Mouse (Mus musculus) frontal cortex, adult (tissue): ENCODE data around the gene Slc35b2.

Experiments used
- ATAC-seq: cut with Nextera tagmentation; 2 replicates; pipeline ENCODE4 v1.9.2; 2017; ENCODE audit warnings: mild to moderate bottlenecking, moderate library complexity, mixed read lengths; ENCODE audit not compliant: low TSS enrichment

Gene Slc35b2

DNA sequence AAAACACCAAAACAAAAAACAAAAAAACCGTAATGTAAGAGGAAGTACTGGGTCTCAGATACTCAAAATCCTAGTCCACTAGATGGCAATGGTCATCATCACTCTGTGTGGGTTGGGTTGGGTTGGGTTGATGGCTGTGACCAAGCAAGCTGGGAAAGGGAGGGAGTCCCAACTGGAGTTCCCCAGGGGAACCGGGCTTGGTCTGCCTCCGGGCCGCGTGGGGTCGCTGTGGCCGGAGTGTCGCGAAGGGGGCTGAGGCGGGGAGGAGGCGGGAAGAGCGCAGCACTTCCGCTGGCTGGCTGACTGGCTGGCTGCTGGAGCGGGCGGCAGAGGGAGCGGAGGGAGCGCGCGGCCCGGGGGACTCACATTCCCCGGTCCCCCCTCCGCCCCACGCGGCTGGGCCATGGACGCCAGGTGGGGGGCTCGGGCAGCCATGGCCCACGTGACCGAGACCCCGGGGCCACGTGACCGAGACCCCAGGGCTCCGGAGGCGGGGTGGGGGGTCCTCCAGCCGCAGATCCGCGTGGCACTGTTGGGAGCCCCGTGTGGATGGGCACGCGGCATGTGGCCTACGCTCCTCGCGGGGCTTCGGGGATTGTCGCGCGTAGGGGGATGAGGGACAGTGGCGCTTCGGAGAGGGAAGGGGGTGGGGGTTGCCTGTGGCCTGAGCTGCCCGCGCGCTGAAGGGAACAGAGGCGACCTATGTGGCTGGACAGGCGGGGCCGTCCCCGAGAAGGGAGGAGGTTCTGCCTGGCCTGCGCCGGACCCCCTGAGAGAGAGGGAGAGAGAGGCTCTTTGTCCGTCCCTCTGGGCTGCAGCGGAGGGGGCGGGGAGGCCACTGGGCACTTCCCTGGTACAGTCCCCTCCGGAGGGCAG, at the start of gene Slc35b2:
Gene Slc35b2, plus strand, starts transcription at position 220 of the 876 bp plus-strand sequence.
- peak; percentile 83 for ATAC-seq

DNA sequence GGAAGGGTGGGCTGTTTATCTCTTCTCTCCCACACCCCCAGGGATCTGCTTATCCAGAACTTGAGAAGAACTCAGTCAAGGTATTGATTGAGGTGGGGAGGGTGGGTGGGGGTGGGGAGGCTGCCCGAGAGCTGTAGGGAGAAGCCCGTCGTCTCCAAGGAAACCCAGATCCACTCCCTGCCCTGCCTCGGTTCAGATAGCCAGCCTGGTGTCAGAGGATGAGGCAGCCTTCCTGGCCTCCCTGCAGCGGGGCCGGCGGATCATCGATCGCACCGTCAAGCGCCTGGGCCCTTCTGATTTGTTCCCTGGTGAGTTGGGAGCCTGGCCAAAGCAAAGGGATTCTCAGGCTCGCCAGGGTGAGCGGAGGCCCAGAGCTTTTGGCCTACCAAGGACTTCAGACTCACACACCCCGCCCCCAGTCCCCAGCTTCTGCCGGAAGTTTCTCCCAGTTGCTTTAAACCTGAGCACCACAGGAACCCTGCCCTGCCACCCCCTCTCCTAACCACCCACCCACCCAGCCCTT, 48.4 kb upstream of the Slc35b2 start:
- ATAC-seq = no peak

DNA sequence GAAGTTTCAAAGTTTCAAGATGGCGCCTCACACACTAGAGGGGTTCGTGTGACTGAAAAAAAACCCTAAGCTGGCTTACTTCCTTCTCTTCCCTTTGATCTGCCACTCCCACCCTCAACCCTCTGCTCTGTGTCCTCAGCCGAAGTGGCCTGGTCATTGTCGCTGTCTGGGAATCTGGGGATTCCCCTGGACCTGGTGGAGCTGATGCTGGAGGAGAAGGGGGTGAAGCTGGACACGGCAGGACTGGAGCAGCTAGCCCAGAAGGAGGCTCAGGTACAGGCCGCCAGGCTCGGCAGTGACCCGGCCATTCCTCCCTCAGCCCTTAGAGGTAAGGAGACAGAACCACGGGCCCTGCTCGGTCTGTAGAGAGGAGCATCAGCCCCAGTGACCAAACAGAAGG, 47.9 kb upstream of the Slc35b2 start:
- no peak for ATAC-seq

DNA sequence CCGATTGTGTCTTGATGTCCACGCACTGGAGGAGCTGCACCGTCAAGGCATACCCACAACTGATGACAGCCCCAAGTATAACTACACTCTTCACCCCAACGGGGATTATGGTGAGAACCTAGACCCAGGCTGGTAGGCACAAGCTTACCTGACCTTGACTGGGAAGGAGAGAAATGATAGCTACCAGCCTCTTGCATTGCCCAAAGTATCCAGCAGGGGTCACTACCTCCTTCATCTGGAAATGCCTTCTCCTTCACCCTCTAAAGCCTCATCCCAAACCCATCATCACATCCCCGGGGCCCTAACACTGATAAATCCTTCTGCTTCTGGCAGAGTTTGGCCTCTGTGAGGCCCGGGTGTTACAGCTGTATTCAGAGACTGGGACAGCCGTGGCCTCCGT, 47.2 kb upstream of the Slc35b2 start:
- ATAC-seq = peak; percentile 65

DNA sequence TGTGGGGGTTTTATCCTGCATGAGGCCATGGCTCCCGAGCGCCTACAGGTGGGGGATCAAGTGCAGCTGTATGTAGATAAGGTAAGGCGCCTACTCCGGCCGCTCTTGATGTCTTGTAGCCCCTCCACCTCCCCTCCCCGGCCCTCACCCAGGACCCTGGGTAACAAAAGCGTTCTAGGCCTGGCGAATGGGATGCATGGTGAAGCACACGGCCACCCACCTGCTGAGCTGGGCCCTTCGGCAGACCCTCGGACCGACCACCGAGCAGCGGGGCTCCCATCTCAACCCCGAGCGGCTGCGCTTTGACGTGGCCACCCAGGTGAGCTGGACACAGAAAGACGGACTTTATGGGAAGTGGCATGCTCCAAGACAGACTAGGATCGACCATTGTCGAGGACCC, 46.5 kb upstream of the Slc35b2 start:
- ATAC-seq = no peak

DNA sequence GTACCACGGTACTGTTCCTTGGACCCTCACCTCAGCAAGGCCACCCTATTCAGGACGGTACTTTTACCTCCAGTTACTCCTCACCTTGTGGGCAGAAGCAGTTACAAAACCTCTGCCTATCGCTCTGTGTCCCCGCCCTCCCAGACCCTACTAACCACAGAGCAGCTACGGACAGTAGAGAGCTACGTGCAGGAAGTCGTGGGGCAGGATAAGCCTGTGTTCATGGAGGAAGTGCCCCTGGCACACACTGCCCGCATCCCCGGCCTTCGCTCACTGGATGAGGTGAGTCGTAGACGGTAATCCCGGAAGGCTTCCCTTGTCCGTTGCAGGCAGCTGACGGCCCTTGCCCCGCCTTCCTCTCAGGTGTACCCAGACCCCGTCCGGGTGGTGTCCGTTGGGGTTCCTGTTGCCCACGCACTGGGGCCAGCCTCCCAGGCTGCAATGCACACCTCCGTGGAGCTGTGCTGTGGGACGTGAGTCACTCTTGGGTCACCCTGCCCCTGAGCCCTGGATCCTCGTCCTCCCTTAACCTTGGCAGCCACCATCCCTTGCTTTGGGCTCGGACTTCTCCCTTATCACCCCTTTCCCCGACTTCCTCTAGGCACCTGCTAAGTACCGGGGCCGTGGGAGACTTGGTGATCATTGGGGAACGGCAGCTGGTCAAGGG, 46.0 kb upstream of the Slc35b2 start:
- ATAC-seq = no peak

DNA sequence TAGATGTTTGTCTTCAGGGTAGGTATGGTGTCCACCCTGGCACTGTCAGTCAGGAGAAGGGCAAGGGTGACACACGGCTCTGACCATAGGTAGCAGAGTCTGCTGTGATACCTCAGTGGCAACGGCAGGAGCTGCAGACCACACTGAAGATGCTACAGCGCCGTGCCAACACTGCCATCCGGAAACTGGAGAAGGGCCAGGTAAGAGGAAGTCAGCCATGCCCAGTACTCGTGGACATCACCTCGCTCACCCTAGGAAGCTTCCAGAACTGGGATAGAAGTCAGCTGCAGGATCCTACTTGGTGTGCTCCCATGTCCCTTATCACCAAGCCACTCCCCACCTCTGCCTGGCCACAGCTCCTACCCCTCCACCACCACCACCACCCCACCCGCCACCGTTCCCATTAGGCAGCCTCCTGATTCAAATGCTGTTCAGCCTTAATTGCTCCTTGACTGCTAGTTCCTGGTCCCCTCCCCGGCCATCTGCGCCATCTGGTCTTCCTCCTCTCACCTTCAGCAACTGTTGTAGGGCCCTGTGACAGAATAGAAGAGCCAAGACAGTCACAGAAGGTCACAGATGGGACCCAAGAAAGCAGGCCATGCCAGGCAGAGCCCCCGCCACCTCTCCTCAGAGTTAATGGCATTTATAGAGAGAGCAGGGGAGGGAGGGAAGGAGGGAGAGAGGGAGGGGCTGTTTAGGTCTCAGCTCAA, 44.8 kb upstream of the Slc35b2 start:
- ATAC-seq = no peak

DNA sequence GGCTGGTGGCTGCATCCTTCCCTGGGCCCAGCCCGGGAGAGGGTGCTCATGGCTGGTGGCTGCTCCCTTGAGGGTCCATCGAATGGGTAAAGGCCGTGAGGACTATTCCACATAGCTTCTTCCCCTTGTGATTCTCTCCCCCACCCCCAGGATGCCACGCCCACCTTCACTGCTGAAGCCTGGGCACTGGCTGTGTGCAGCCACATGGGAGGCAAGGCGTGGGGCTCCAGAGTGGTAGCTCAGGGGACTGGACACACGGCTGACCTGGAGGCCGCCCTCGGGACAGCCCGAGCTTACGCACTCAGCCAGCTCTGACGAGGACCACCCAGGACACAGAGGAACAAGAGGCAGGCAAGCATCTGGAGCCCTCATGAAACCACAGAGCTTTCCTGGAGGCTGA, 43.5 kb upstream of the Slc35b2 start:
- ATAC-seq = no peak

DNA sequence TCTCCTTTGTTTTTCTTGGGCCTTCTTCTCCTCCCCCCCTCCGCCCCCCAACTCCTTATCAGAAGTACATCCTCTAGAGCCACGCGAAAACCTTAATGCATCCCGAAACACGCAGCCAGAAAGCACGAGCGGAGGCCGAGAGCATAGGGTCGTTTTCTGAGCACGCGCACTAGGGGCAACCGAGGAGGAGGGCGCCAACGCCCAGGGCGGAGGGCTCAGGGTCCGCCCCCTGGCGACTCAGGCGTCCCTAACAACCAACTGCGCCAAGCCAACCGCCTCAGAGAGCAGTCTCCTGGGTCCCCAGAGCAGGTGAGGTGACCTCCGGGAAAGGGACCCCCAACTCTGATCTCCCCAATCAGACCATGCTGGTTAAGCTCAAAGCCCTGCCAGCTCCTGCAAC, 40.4 kb upstream of the Slc35b2 start, which contains the start of gene Tcte1:
Gene Tcte1, plus strand, starts transcription at position 172 of the 400 bp plus-strand sequence.
- ATAC-seq = no peak

DNA sequence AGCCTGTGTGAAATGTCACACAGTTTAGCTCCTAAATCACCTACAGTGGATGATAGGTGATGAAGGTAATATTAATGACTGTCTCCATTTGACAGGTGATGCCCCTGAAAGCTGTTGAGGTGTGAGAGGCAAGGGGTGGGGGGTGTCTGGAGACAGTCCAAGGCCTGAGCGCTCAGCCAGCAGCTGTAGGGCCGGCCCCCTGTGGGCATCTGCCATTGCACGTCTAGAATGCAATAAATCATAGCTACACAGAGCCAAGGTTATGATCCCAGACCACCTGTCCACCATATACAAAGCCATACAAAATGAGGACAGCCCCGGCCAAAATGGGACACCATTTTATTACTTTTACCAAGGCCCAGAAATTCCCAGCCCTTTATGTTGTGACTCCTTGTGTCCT, 38.7 kb upstream of the Slc35b2 start:
- no peak for ATAC-seq

DNA sequence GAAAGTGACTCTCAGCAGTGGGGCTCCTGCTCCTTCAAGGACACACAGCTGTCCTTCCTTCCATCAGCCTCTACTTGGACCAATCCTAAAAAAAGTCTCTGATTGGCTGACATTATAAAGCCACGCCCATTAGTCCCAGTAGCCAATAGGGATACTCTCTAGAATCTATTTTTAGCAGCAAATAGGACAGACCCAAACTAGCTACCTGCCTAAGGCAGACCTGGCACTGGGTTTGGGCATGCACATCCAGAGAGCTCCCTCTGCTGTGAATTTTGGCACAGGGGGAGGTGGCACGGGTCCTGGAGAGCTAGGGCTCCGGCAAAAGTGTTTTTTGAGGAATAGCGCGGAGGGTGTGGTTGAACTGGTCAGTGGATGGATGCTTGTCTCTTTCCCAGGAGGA, 37.1 kb upstream of the Slc35b2 start:
- ATAC-seq = no peak

DNA sequence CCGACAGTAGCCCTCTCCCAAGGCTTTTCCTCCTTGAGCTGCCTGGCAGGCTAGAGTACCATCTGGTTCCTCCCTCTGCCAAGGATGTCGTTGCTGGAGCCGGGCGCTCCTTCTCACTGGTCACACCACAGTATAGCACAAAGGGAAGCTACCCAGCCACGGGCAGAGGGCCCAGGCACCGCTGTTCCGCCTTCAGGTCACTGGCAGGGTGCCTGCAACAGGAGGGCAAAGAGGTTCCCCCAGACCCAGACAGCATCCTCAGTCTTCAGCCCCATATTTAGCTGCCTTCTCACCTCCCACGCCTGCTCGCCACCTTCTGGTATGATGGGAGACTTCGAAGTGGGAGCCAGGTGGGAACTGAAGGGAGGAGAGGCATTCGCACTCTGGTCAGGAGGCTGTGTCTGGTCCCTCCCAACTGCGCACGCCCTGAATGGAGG, 33.3 kb upstream of the Slc35b2 start:
- peak; percentile 86 for ATAC-seq

DNA sequence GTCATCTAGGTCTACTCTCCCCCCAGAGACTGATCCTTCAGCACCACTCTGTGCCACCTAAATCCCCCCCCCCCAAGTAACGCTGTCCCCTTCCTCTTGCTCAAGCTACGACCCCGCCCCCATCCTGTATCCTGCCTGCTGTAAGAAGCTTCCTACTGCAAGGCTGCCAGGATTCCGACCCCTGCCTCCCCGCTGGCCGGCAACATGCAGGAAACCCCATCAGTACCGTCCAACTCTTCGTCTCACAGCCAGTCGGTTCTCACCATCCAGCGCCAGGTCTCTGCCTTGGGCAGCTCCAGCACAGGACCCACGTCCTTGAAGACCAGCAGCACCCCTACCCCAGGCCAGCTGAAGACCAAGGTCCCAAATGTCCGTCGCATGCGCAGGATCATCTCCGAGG, 30.8 kb upstream of the Slc35b2 start:
- ATAC-seq = no peak

DNA sequence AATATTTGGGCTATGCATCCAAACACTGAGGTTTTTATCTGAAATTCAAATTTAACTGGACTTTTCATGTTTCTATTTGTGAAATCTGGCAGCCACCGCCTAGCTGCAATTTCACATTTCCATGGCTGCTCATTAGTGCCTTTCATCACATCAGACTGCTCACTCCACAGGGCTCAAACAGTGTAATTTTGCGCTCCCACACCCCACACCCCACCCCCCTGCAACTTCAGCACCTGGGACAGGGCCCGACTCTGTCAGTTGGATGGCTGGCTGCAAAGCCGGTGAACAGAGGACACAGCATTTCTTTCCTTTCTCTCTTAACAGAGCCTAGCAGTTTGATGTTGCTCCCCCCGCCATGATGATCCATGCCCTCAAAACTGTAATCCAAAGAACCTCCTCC, 27.4 kb upstream of the Slc35b2 start:
- peak; percentile 21; the same call in 1 of the 2 replicates for ATAC-seq

DNA sequence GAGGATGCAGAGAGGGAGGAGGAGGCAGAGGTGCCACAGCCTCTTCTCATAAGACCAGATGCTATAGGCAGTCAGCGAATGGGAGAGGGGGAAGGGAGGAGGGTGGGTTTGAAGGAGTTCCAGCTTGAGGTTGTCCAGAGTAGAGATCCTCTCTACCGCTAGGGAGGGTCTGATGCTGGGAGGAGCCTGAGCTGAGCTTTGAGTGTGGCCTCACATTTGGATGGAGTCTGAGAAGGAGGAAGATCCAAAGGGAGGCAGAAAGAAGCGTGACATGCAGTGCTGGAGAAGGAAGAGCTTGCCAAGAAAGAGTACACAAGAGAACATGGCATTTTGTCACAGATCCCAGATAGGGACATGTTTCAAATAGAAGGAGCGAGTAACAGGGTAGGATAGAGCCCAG, 25.3 kb upstream of the Slc35b2 start:
- peak; percentile 35 for ATAC-seq

DNA sequence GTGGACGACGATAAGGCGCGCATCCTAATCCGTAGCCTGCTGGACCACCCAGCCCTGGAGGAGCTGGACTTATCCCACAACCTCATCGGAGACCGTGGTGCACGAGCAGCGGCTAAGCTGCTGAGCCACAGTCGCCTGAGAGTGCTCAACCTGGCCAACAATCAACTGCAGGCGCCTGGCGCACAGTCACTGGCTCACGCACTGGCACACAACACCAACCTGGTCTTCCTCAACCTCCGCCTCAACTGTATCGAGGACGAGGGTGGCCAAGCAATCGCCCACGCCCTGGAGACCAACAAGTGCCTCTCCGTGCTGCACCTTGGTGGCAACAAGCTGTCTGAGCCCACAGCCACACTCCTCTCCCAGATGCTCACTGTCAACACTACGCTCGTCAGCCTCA, 24.0 kb upstream of the Slc35b2 start:
- ATAC-seq = peak; percentile 18; the same call in 1 of the 2 replicates

DNA sequence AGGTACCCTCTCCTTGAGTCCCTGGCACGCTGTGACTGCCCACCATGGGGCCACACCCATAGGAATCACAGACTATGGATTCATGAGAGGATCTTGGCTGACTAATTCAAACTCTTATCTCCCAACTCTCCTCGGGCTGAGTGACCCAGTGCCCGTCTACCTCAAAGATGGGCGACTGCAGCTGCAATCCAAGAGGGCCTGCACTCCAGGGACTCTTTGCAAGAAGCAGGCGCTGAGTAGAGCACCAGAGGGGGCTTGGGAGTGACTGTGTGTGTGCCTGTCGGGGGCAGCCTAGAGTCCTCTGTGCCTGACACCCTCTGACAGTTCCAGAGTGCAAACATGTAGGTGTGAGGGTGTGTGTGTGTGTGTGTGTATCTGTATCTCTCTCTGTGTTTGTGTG, 21.5 kb upstream of the Slc35b2 start:
- ATAC-seq = no peak

DNA sequence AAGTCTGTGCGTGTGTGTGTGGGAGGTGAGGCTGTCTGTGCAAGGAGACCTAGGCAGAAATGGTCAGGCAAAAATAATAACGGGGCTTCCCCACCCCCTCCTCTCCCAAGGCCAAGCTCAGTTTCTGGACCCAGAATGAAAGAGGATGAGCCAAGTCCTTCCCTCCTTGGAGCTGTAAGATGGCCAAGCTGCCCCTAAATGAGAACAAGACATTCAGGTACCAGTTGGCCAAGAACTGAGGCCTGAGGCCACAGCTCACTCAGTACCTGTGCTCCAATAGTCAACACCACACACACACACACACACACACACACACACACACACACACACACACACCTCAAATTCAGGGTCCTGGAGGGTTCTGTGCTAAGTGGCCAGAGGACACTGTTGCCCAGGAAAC, 21.0 kb upstream of the Slc35b2 start:
- no peak for ATAC-seq

DNA sequence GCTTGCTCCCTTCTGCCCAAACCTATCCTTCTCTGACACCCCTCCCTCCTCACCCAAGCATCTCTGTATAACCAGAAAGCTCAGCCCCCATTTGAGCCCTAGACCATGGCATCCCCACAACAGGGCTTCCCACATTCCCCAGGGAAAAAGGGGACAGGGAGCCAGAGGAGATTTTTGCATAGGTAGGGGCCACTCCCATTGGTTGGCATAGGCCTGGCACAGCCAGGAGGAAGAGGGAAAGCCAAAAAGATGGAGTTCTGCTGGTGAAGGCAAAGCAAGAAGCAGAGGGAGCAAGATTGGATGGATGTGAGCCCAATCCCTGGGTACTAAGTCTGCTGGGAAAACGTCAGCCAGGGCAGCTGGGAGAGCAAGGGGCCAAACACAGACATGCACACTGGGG, 20.6 kb upstream of the Slc35b2 start:
- no peak for ATAC-seq

DNA sequence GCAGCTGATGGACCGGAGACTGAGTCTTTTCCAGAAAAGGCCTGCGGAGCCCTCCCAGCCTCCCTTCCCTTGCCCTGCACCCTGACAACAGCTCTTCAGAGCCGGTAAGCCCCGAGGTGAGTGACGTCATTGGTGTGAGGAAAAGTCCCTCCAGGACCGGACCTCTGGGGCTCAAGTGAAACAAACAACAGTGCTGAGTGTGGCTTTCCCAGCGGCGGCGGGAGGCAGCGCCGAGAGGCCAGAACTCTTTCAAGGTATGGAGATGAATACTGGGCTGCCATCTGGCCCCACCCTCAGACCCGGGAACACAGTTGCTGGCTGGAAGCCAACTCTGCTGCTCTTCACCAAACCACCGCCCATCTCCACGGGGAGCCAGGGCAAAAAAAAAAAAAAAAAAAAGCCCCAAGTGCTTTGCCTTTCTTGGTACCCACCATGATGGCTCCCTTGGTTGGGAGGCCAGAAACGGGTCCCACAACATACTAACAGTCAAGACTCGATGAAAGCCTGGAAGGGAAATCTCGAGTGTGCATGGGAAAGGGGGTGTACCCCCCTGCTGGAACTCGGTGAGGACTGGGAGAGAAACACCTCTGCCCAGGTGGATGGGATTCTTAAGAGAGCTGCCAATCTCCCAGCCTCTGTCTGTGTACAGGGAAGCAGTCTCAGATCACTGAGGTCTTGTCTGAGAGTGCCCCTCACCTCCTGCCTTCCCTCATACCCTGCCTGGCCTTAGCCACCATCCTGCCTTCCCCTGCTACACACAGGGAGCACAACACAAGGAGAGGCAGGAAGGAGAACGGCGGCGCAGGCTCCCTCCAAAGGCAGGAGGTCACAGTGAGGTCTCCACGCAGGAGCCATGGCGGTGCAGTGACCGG, 19.4 kb upstream of the Slc35b2 start:
- no peak for ATAC-seq

DNA sequence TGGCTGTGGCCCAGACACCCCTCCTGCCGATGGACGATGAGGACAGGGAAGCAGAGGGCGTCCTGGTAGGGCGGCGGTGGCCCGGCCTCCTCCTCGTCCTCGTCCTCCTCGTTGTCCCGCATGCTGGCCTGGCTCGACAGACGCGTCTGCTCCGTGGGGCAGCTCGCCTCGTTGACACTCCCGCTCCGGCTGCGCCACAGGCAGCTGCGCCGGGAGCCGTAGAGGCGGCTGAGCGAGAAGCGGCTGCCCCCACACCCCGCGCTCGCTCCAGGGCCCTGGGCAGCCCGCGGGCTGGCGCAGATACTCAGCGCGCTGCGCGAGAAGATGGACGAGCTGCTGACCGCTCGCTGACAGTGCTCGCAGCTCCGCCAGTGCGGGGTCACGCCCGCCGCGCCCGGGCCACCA, 18.8 kb upstream of the Slc35b2 start:
- ATAC-seq = no peak
